Mouse (Mus musculus) ES-E14 (cell line): ENCODE measurements around the gene Lrrc23.

Source experiments
- CHD2 ChIP-seq: IDR thresholded peaks from 2 replicates; pipeline ENCODE4 v1.6.1; 2014; ENCODE audit warnings: mild to moderate bottlenecking, low read depth, low read length, inconsistent platforms
- HCFC1 ChIP-seq: IDR thresholded peaks from 2 replicates; pipeline ENCODE4 v1.6.1; 2012; ENCODE audit warnings: low read length, inconsistent platforms, borderline replicate concordance; ENCODE audit not compliant: insufficient read depth
- MAFK ChIP-seq: IDR thresholded peaks from 2 replicates; pipeline ENCODE4 v1.6.1; 2014; ENCODE audit warnings: mild to moderate bottlenecking, low read depth, low read length, inconsistent platforms; ENCODE audit not compliant: insufficient read depth
- ZNF384 ChIP-seq: IDR thresholded peaks from 2 replicates; pipeline ENCODE4 v1.6.1; 2012; ENCODE audit warnings: low read depth, low read length, inconsistent platforms

GRCm38 (mm10) chr6:124756652-124757350 lies 22.7 kb downstream of the Lrrc23 start:
- TF ChIP-seq MAFK (no peak), HCFC1 (no peak), CHD2 (no peak), ZNF384 (no peak)
